Mouse (Mus musculus) ovary, postnatal 14 days (tissue): ENCODE data around the gene C6.

Experiments
- DNase-seq: peaks from one replicate; pipeline ENCODE4 v3.0.0; 2022; ENCODE audit warnings: low spot score

Gene C6

DNA sequence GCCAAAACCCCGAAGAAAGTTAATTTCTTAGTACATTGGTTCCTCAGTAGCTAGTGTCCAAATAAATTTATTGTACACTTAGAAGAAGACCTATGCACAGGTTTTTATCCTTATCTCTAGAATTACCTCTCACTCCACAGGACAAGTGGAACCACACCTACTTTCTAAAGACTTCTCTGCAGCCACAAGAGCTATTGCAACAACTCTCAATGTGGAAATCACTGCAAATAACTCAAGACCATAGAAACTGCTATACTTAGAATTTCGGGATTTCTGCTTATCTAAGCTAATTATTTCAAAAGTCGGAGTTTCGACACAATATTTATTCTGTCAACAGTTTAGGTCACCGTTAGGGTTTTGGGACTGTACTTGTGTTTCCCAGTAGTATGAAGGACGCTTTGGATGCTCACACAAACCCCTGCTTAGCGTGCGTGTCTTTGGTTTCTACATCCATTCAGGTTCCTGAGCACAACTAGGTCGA is at the start of gene C6:
C6 (plus strand) TSS at position 346 of the 481 bp plus-strand sequence.
- no peak for DNase-seq

DNA sequence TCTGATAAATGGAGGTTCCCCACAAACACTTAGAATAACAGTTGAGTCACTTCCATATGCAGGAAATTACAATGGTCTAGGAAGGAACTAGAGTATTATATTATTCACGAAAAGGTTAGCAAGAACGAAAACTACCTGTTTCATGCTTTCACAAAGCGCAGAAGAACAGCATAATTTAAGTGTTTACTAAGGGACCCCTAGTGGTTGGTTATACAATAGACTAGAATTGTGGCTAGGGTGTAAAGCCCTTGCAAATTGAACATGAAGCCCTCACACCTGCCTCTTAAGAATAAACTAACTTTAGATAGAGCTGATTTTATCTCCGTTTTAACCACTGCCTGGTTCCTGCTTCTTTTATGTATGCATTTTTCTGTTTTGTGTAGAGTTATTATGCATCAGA is 29.4 kb upstream of the C6 start:
- DNase-seq = no peak

DNA sequence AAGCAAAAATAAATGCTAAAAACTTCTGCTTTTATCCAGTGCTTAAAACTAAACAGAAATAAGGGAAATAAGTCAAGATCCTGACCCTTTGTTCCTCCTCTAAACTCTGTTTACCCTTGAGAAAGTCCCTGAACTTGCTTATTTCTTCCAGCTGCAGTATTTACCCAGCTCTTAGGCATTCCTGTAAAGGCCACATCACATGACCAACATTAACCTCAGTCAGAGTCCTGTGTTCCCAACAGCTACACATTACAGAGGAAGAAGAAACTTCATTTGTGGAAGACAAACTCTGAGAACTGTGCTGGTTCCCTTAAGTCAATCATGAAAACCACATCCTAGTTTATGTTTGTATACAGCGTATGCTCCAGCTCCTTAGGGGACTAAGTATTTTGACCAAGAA is 7.2 kb downstream of the C6 start:
- no peak for DNase-seq

DNA sequence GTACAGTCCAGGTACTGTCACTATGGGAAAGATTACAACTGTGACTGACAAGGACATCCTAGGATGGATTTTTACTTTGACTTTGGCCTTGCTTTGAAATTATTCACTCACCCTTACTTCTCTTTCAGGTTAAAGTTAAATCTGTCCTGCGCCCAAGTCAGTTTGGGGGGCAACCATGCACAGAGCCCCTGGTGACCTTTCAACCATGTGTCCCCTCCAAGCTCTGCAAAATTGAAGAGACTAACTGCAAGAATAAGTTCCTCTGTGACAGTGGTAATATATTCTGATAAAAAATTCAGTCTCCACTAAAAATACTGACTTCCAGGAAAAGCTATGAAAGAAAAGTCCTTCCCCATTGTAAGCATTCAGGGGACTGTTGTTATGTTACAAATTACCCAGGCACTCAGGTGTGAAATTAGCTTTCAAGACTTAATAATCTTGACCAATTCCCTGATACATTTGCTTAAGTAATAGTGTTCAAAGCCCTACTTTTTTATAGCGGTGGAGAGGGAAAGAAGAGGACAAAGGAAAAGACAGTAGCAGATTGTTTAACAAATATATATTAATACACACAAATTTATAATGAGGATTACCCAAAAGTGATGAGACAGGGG is 8.1 kb downstream of the C6 start:
- no peak for DNase-seq

DNA sequence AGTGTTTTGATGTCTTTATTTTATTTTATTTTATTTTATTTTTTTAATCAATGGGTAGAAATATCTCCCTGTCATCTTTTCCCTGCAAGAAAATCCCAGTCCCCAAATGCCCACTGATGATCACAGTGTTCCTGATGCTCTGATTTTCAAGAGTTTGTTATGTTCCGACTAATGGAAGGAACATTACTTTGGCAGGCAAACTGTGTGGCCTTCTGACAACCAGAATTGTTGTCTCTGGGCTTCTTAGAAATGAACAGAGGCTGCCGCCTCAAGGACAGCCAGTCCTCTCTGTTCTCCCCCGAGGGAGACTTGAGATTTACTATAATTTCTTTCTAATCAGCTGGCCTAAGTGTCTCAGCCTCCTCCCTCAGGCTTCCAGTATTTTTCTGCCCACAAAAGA is 20.7 kb downstream of the C6 start:
- no peak for DNase-seq

DNA sequence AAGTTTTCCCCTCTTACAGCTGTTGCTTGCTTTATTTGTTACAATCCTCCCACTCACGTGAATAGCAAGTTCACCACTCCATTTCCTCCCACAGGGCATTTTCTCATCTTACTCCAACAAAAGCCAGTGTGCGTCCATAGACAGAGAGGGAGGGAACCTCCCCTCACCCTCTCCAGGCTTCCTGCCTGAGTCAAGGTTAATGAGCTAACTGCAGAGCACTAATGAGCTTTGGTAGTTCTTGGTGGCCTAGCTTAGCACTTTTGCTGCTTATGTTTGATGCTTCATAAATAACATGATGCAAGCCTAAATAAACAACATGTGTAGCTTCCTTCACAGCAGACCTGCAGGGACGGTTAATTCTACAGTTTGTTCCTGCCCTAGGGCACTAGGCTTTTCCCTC is 63.4 kb downstream of the C6 start:
- no peak for DNase-seq

DNA sequence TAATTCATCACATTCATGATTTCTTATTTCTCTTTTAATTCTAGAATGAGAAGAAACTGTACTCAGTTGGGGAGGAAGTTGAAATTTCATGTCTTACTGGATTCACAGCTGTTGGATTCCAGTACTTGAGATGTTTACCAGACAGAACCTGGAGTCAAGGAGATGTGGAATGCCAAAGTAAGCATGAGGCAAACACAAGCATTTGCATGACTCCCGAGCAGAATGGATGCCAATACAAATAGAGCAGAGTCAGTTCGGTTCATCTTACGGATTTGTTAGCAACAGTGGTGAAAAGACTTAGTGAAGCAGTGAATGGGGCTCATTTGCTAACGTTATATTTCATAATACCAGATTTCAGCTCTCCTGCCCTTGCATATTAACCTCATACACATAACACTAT is 69.9 kb downstream of the C6 start:
- no peak for DNase-seq

DNA sequence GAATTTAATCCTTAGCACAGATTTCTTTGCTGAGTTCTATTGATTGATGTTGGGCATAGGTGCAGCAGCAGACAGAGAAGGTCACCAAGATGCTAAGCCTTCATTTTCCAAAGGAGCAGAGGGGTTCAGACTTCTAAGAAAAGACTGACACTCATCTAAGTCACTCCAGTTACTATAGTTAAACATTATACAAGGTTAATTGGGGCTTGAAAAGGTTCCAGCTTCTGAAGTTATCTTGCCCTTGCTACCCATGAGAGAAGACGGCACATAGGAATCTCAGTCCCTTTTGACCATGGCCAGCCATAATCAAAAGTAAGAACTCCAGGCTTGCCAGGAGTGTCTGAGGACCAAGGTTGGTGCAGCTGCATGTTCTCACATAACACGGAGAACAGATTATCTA is 77.3 kb downstream of the C6 start:
- DNase-seq = no peak

DNA sequence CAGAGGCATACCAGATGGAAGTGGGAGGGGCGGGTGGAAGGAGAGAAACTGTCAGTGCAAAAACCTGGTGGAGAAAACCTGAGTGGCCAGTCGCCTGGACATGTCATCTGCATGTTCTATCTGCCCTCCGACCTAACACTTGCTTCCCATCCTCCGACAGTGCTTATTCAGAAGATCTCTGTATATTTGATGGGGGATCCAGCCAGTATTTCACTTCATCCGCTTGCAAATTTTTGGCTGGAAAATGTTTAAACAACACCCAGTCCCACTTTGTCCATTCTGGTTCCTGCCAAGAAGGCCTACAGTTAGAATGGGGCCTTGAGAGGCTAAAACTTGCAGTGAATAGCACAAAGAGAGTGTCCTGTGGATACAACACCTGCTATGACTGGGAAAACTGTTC is 81.2 kb downstream of the C6 start:
- no peak for DNase-seq

DNA sequence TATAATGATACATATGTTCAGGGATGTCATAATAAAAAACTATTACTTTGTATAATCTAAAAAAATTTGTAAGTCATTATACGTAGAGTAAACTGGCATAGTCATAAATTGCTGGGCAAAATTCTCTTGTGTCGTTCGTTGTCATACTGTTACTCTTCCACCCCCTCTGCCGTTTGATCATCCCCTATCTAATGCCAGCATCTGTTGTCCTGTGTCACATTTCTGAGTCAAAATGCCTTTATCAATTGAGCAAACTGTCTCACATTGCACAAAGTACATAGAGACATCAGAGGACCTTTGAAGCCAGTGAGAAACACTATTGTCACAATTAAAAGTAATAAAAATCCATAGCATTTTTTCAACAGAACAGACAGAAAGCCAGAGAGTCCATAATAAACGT is 88.0 kb downstream of the C6 start:
- DNase-seq = no peak

DNA sequence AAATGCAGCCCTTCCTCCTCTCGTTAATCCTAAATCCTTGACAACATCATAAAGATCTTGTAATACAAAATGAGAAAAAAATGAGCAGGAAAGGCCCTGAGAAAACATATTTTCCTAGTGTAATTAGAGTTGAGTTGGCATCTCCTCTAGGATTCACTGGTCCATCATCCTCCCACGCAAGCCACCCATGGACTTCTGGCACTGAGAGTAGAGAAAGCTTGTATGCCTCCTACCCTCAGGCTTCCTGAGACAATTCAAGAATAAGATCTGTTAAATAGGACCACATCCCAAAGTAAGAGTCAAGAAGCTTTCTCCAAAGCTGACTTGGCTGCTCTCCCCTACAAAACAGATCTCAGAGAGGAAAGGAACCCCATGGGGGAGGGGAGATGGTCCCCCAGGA is 88.7 kb downstream of the C6 start:
- no peak for DNase-seq

DNA sequence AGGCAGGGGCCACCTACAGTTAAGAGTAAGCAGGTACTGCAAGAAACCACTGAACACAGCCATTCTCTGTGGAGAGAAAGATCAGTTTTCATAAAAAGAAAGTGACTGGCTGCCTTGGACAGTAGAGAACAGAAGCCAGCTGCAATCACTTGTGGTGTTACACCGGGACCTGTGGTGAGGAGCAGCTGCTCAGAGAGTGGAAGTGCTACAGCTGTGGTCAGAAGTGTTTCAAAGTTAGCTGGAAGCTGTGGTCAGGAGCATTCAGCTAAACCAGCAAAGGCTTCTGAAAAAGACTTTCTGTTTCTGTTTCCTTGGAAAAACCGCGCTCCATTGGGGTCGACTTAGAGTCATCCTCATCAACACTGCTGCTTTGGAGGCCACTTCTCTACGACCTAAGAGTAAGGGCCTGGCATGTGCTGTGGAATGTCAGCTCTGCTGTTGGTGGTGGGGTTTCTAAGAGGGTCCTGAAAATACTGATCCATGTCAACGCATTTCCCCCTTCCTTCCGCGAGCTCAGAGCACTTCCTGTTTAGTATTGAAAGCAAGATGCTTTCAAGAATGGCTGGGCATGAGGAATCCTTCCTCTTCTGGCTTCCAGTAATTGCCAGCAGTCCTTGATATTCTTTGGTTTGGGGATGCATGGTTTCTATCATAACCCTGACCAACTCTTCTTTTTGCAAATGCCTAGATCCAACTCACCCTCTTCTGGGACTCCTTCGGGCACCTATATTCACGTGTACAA is 89.9 kb downstream of the C6 start:
- no peak for DNase-seq

DNA sequence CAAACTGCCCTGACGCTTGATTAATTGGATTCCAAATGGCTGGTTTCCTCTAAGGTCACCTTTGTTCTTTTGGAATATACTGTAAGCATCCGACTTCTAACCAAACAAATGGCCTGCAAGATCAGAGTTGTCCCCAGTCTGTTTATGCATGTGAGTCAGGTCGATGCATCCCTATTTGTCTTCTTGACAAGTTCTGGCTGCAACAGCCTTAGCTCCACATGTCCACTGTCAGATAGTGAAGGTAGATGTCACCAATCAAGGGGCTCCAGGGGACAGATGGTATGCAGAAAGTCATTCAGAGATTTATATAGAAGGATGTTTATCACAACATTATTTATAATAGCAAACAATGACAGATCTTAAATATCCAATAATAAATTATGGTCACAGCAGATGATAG is 91.5 kb downstream of the C6 start:
- DNase-seq = no peak

DNA sequence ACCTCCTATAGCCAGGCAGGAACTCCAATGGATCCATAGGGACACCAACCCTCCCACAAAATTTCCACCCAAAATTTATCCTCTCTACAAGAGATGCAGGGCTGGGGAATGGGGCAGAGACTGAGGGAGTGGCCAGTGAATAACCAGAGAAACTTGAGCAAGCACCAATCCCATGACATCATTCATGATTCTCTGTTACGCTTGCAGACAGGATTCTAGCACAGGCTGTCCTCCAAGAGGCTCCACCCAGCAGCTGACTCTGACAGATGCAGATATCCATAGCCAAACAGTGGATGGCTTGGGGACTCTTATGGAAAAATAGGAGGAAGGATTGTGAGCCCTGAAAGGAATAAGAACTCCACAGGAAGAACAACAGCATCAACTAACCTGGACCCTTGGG is 94.2 kb downstream of the C6 start:
- no peak for DNase-seq

DNA sequence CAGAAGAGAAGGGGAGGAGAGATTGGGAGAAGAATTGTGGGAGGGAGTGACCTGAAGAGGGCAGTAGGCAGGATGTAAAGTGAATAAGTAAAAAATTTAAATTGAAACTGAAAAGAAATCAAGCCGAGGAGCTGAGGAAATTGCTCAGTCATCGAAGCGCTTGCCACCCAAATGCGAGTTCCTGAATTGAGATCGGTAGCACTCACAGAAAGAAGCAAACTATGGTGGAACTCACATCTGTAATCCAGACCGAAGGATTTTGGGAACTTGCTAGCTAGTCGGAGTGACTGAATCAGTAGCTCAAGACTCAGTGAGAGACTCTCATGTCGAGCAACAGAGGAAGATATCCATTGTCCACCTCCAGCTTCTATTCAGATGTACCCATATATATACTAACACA is 94.8 kb downstream of the C6 start:
- no peak for DNase-seq

DNA sequence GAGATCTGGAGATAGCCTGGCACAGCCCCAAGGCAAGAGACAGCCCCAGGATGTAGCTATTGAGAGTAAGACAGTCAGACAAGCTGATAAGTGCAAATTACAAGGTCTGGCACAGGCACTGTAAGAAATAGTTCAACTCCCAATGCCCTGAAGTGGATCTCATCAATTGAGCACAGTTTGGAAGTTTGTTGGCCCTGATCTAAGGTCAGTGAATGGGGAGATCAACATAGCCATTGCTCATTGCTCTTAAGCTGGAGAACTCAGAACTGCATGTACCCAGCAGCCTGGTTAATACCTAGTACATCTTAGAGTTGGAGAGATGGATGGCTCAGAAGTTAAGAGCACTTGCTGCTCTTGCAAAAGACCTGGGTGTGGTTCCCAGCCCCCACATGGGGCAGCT is 100.8 kb downstream of the C6 start:
- DNase-seq = no peak

DNA sequence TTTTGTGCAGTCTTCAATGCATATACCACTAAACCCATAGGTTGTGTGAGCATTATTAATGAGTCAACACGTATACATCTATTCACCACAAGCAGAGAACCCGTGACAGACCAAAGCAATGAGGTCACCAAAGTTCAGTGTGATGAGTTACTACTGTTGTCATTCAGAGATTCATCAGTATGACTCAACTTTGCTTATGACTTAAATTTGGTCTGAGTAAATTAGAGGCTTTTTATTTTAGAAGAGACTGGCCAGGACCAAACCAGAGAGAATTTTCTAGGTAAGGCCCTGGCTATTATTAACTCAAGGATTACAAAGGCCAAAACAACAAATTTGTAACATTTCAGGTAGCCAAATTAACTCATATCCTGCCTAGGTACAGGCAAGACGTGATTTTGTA is 109.4 kb downstream of the C6 start:
- DNase-seq = no peak

DNA sequence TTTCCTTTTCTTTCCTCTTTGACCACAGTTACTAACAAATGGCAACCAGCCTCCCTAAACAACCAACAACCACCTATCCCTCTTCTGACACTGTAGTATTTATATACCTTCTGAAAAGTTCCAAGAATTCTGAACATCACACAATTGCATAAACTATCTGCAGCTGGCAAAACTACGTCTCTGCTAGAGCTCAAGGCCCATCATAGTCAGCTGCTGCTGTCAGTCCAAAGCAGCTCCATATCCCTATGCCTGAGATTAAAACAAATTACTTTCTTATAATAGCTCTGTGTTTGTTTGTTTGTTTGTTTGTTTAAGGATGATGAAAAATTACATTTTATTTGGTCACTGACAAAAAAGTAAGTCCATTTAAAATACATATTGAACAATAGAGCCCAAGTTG is 123.0 kb downstream of the C6 start:
- no peak for DNase-seq
